Mouse (Mus musculus) common myeloid progenitor, adult 5-6 weeks (primary cell): ENCODE measurements around the gene Pigb. TPM values are rescaled to one million over a fixed set of nuclear protein-coding genes. Genes with fewer than 3 reads are reported as not detected.

Source experiments
- total RNA-seq: library from RNA; stranded (forward); fragments of 200-1000, 187-1606 nt; gene quantifications from 2 replicates; pipeline ENCODE4 v1.2.3, GENCODE M21; 2017

The Pigb gene
- total RNA-seq, 1 experiment from 2014 or later, result 15.6 TPM

Other genes with a start within 250 kb of the Pigb start
- gene Prtg, start 233.5 kb downstream of the Pigb start, total RNA-seq, result not detected in 2 replicates
- not detected in 2 replicates for gene Pygo1, start 114.7 kb downstream of the Pigb start, total RNA-seq
- 0.55 TPM in 1 of 2 replicates, not detected in the other for gene Dyx1c1, start 81.6 kb downstream of the Pigb start, total RNA-seq
- 0.18 TPM in 1 of 2 replicates, not detected in the other for gene Gm44503, start 81.5 kb downstream of the Pigb start, total RNA-seq
- 11.1 and 13.3 TPM in 2 replicates for gene Ccpg1os, start 55.0 kb downstream of the Pigb start, total RNA-seq
- 31.7 and 43.7 TPM in 2 replicates for gene Ccpg1, start 54.9 kb downstream of the Pigb start, total RNA-seq
- gene Rab27a, start 4.5 kb upstream of the Pigb start, total RNA-seq, result 55.6 and 67.6 TPM in 2 replicates
- gene Khdc3, start 61.5 kb upstream of the Pigb start, total RNA-seq, result not detected in 2 replicates
- not detected in 2 replicates for gene Gm20509, start 62.1 kb upstream of the Pigb start, total RNA-seq
- 217 and 257 TPM in 2 replicates for gene Rsl24d1, start 73.0 kb upstream of the Pigb start, total RNA-seq